Mouse (Mus musculus) forebrain, embryonic 14.5 days (tissue): ENCODE results near the gene Rtp2. TPM values are rescaled to one million over a fixed set of nuclear protein-coding genes. Genes with fewer than 3 reads are reported as not detected.
"Not testable (repeated sequence)": the region's sequence is repeated elsewhere in the genome, so short reads cannot be mapped to it uniquely, and the experiment has no call there.

ENCODE experiments used
- ATAC-seq: fragments of 200-750 bp; cut with Nextera tagmentation; 2 replicates; pipeline ENCODE4 v1.8.0; 2017; ENCODE audit warnings: mild to moderate bottlenecking, moderate library complexity
- DNase-seq: peaks from one replicate; pipeline ENCODE4 v3.0.0-alpha.2; 2015; ENCODE audit warnings: low spot score
- H3K27ac ChIP-seq: fragments of 300-500 bp; sonication (generic); 2 replicates; pipeline ENCODE4 v1.5.1; 2014; ENCODE audit warnings: low read depth, mild to moderate bottlenecking, control low read depth, low read length, moderate library complexity
- H3K27me3 ChIP-seq: fragments of 300-500 bp; sonication (generic); replicated peaks from 2 replicates; pipeline ENCODE4 v1.6.1; 2014; ENCODE audit warnings: low read length, control low read depth, mixed read lengths; ENCODE audit not compliant: control insufficient read depth, insufficient read depth
- H3K36me3 ChIP-seq: fragments of 300-500 bp; sonication (generic); 2 replicates; pipeline ENCODE4 v1.6.1; 2014; ENCODE audit warnings: low read length, control low read depth; ENCODE audit not compliant: control insufficient read depth, insufficient read depth
- H3K4me1 ChIP-seq: fragments of 300-500 bp; sonication (generic); 2 replicates; pipeline ENCODE4 v1.6.1; 2014; ENCODE audit warnings: antibody characterized with exemption, low read length, control low read depth; ENCODE audit not compliant: control insufficient read depth, insufficient read depth
- H3K4me2 ChIP-seq: fragments of 300-500 bp; sonication (generic); 2 replicates; pipeline ENCODE4 v1.6.1; 2014; ENCODE audit warnings: mild to moderate bottlenecking, control low read depth, low read length
- H3K4me3 ChIP-seq: fragments of 300-500 bp; sonication (generic); 2 replicates; pipeline ENCODE4 v1.5.1; 2014; ENCODE audit warnings: low read depth, low read length, control low read depth
- H3K9ac ChIP-seq: fragments of 300-500 bp; sonication (generic); 2 replicates; pipeline ENCODE4 v1.6.1; 2014; ENCODE audit warnings: mild to moderate bottlenecking, low read length, control low read depth, moderate library complexity
- H3K9me3 ChIP-seq: fragments of 300-500 bp; sonication (generic); replicated peaks from 2 replicates; pipeline ENCODE4 v1.6.1; 2016; ENCODE audit warnings: low read length, control low read depth, mixed read lengths; ENCODE audit not compliant: control insufficient read depth
- WGBS: fragments of 180-500 bp; shearing (Covaris S2); extraction: QIAGEN DNeasy Blood & Tissue Kit; methylation state at CpG from one replicate; pipeline ENCODE4 v1.1.7; 2014; 5-methylcytosine and 5-hydroxymethylcytosine counted together
- polyA plus RNA-seq: library from polyadenylated mRNA; unstranded; fragments of >200 nt; fragmentation: Nextera tagmentation; extraction: Ambion mirVana; gene quantifications from 2 replicates; pipeline ENCODE4 v1.2.1, GENCODE M21; 2014

The Rtp2 gene
- polyA plus RNA-seq, 1 experiment from 2014 or later = not detected

DNA sequence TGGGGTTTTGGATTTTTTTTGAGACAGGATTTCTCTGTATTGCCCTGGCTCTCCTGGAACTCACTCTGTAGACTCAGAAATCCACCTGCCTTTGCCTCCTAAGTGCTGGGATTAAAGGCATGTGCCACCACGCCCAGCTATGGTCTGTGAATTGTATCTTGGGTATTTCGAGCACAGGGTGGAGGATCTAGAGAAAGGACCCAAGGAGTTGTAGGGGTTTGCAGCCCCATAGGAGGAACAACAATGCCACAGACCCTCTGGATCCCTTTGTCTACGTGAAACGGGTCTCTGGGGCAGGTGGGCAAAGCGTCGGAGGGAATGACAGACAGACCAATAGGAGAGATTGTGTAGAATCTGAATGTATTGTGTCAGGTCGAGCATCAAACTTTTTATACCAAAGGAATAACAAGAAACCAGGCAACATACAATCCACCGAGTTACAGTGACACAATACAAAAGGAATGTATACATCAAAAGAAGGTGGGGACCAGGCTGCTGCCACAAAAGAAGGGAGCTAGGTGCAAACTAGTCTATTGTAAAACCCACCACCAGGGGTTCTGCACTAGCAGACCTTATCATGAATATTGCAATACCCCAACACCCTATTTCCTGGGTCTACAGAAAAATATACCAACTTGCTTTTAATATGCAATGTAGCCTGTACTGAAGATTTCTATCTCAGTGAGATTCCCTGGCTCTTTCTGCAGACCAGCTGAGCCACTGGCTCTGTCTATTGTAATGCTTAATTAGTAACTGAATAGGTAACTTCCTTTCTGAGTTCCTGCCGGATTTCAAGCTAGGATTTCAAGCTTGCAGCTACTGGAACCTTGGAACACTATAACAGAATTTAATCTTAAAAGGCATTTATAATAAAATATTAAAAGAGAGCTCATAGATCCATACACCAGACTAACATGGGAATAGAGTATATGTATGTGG lies 23.8 kb downstream of the Rtp2 start:
- WGBS = 78% methylated on average over 9 of the region's 9 CpGs
- not testable (repeated sequence) for H3K4me3 ChIP-seq, H3K27me3 ChIP-seq, H3K4me2 ChIP-seq, H3K36me3 ChIP-seq, H3K4me1 ChIP-seq, H3K9me3 ChIP-seq, H3K27ac ChIP-seq, H3K9ac ChIP-seq, DNase-seq, ATAC-seq

DNA sequence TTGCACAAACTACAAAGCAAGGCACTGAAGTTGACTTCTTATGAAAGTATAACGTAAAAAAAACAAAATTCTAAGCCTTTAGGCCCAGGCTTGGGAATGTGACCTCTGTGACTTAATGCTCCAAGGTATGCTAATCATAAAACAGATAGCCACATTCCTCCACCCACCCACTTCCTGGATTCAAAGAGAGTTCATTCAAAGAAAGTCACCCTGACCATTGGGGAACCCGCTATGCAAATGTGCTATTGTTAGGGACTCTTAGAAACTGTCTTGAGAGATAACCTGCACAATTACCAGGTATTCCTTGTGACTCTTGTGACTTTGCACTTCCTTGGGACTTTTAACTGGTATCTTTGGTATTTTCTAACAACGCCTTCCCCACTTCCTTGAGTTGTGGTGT lies 25.6 kb downstream of the Rtp2 start:
- not testable (repeated sequence) for H3K9ac ChIP-seq, H3K9me3 ChIP-seq, H3K27me3 ChIP-seq, H3K36me3 ChIP-seq, H3K27ac ChIP-seq, H3K4me3 ChIP-seq, H3K4me1 ChIP-seq, DNase-seq, H3K4me2 ChIP-seq, ATAC-seq
- 84% methylated on average over 3 of the region's 3 CpGs for WGBS

DNA sequence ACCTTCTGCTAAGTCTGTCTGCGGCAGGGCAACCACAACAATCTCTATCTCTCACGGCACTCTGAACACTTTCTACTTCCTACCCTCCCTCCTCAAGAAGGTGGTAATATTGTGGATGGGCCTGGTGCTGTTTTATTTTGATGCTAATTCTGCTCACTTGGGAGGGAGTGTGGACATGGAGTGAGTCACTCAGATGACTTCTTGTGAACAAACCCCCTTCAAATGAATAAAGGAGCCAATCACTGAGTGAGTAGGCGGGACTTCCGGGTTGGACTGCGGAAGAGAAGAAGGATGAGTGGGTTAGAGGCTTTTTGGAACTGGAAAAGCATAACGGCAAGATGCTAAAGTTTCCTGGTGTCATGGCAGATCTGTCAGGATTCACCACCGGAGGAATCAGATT lies 30.8 kb downstream of the Rtp2 start:
- Histone ChIP-seq H3K27me3 (no peaks in the 10 kb centered on the region), H3K9ac (no peak overlapping the region), H3K4me1 (peaks cover 13% of the 10 kb centered on the region), H3K9me3 (no peaks in the 10 kb centered on the region), H3K36me3 (no peaks in the 10 kb centered on the region), H3K4me3 (no peak overlapping the region), H3K4me2 (no peak overlapping the region), H3K27ac (no peak overlapping the region)
- ATAC-seq = no peak
- 88% methylated on average over 7 of the region's 7 CpGs for WGBS
- no peak for DNase-seq

DNA sequence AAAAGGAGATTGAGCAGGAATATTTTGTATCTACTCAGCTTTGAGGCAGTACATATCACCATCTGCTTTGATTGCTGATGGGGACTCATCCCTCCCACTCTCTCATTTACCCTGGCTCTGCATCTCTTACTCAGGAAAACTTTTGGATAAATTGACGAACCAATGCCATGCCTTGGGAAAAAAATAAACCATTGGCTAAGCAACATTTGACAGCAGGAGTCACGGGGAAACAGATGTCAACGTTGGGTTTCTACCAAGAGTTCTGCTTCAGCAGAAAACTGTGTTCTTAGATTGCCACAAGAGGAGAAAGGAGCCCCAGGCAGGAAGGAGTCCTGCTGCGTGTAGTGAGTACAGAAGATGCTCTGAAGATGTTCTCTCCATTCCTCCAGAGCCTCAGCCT lies 32.1 kb downstream of the Rtp2 start:
- Histone ChIP-seq H3K4me2 (no peak overlapping the region), H3K4me3 (no peak overlapping the region), H3K9me3 (no peaks in the 10 kb centered on the region), H3K27me3 (no peaks in the 10 kb centered on the region), H3K4me1 (peaks cover 13% of the 10 kb centered on the region), H3K27ac (no peak overlapping the region), H3K9ac (no peak overlapping the region), H3K36me3 (no peaks in the 10 kb centered on the region)
- DNase-seq = peak; percentile 24
- ATAC-seq = no peak
- WGBS = 85% methylated on average over 4 of the region's 4 CpGs

DNA sequence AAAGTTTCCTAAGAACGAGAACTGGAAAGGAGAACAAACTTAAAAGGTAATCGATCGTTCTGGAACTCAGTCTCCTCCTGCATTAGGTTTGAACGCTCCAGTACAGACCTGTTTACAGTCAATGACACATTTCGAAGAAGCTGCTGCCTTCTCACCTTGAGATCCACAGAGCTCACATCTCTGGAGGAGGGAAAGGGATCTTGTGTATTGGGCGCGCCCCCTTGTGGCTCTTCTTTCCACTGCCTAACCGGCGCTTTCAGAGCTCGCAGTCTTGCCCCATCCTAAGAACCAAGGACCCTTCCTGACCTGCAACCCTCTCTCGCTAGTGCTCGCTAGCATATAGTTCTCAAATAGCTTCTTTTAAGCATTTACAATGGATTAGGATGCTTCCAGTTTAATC lies 33.4 kb downstream of the Rtp2 start:
- Histone ChIP-seq H3K27ac (no peak overlapping the region), H3K4me1 (peaks cover 13% of the 10 kb centered on the region), H3K4me3 (no peak overlapping the region), H3K9ac (no peak overlapping the region; the same call in 1 of the 2 replicates), H3K36me3 (no peaks in the 10 kb centered on the region), H3K9me3 (no peaks in the 10 kb centered on the region), H3K27me3 (no peaks in the 10 kb centered on the region), H3K4me2 (peak overlapping the region; percentile 53)
- ATAC-seq = peak; percentile 86
- 14% methylated on average over 12 of the region's 12 CpGs for WGBS
- DNase-seq = peak; percentile 92

DNA sequence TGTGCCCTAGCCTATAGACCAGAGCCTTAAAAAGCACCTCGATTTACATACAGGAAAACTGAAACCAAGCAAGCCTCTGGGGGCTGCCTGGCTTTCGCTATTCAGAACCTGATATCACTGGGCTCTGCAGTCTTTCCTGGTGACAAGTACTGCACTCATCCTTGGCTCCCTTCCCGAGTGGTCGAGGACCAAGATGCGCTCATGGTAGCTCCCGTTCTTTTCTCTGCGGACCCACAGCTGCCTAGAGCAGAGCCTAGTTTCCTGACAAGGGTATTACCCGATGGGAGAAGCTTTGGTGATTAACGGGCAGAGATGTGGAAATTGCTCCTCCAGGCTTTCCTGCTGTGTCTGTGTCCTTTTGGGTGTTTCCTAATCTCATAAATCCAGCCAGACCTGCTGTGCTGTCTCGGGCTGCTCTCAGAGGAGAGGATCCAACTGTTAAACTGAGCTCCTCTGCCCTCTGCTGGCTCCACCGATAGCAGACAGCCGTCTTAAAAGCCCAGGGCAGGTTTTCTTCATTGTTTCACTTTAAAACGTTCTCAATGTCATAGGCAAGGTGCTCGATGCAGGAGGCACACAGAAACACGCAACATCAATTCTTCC lies 34.1 kb downstream of the Rtp2 start:
- H3K36me3 ChIP-seq = no peaks in the 10 kb centered on the region
- 6% methylated on average over 15 of the region's 15 CpGs for WGBS
- H3K27ac ChIP-seq = no peak overlapping the region
- peak overlapping the region; percentile 53 for H3K4me2 ChIP-seq
- ATAC-seq (peak; percentile 92), DNase-seq (peak; percentile 90)
- H3K27me3 ChIP-seq = no peaks in the 10 kb centered on the region
- peaks cover 13% of the 10 kb centered on the region for H3K4me1 ChIP-seq
- H3K9me3 ChIP-seq = no peaks in the 10 kb centered on the region
- H3K9ac ChIP-seq = peak overlapping the region; percentile 48
- H3K4me3 ChIP-seq = peak overlapping the region; percentile 20

DNA sequence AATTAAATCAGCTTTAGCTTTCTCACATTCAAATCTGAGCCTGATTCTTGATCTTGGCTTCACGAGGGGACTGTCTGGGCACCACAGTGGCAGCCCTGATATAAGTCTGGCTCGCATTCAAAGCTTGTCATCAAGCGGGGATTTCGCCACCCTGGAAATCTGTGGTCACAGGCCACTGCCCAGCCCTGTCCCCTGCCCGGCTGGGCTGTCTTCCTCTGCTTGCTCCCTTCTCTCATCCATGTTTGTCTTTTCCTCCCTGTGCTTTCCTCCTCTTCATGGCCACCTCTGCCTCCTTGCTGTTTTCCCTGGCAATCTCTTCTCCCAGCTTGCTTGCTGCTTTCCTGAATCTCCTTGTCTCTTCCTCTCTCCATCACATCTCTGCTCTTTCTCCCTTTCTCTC lies 34.7 kb downstream of the Rtp2 start:
- DNase-seq = peak; percentile 23
- Histone ChIP-seq H3K27me3 (no peaks in the 10 kb centered on the region), H3K9me3 (no peaks in the 10 kb centered on the region), H3K27ac (no peak overlapping the region), H3K9ac (peak overlapping the region; percentile 48; the same call in 1 of the 2 replicates), H3K4me1 (peaks cover 13% of the 10 kb centered on the region), H3K4me2 (peak overlapping the region; percentile 53), H3K36me3 (no peaks in the 10 kb centered on the region), H3K4me3 (peak overlapping the region; percentile 20; the same call in 1 of the 2 replicates)
- ATAC-seq = 0 out of 2 replicates have a peak, but pooled peaks have one; percentile 1
- WGBS = 46% methylated on average over 5 of the region's 5 CpGs

DNA sequence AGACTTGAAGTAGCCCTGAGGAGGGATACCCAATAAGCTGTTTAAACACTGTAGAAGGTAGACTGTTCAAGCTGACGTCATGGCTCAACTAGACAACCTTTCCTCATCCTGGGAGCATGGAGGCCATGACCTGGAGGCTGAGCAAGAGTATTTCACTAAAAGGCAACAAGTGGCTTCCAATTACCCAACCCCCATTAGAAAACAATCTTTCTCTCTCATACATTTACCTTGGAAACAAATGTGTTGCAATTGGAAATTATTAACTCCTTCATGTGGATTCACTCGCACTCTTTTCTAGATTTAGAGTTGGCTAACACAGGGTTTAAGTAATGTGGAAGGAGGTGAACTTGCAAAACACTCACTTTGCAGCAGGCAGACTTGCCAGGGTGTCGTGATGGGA lies 37.1 kb downstream of the Rtp2 start:
- ATAC-seq (no peak), DNase-seq (no peak)
- Histone ChIP-seq H3K4me3 (no peak overlapping the region), H3K4me2 (no peak overlapping the region), H3K9ac (no peak overlapping the region), H3K27me3 (peaks cover 10% of the 10 kb centered on the region; the same call in 1 of the 2 replicates), H3K9me3 (no peaks in the 10 kb centered on the region), H3K4me1 (peaks cover 13% of the 10 kb centered on the region), H3K27ac (no peak overlapping the region), H3K36me3 (no peaks in the 10 kb centered on the region)
- 89% methylated on average over 3 of the region's 3 CpGs for WGBS

DNA sequence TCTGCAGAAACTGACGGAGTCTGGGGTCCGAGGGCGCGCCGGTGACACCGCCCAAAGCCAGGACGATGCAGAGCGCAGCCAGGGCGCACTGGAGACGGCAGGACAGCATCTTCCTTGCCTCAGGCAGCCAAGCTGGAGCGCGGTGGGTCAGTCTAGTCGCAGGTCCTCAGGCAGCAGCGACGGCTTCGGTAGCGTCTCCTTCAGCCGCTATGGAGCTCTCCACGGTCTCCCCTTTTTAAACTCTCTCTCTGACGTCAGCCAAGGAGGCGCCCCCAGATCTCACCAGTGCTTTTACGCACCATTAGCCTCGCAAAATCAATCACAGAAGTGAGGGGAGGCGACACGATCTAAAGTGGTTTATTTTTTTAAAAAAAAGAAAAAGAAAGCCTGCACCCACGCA lies 41.6 kb downstream of the Rtp2 start, which contains the start of gene Sst:
Gene Sst, minus strand, starts transcription at position 323 of the 400 bp plus-strand sequence.
- no peak for ATAC-seq

More for the DNA sequence above, 41.6 kb downstream of the Rtp2 start, which contains the start of gene Sst:
- H3K9ac ChIP-seq = peak within 1 kb of the TSS; percentile 43; the same call in 1 of the 2 replicates
- no peaks in the 10 kb centered on the region for H3K36me3 ChIP-seq
- H3K27ac ChIP-seq = no peak within 1 kb of the TSS
- peak within 1 kb of the TSS; percentile 25 for H3K4me2 ChIP-seq
- no peaks in the 10 kb centered on the region for H3K4me1 ChIP-seq
- peaks cover 20% of the 10 kb centered on the region; the same call in 1 of the 2 replicates for H3K27me3 ChIP-seq
- WGBS = 5% methylated on average over 26 of the region's 26 CpGs
- DNase-seq = no peak
- no peaks in the 10 kb centered on the region for H3K9me3 ChIP-seq
- H3K4me3 ChIP-seq = peak within 1 kb of the TSS; percentile 12
